Mouse (Mus musculus): ENCODE data around the gene Slc39a7. TPM values are rescaled to one million over a fixed set of nuclear protein-coding genes. Genes with fewer than 3 reads are reported as not detected.

Gene Slc39a7
- polyA plus RNA-seq, 1 experiment = 57.2 TPM

DNA sequence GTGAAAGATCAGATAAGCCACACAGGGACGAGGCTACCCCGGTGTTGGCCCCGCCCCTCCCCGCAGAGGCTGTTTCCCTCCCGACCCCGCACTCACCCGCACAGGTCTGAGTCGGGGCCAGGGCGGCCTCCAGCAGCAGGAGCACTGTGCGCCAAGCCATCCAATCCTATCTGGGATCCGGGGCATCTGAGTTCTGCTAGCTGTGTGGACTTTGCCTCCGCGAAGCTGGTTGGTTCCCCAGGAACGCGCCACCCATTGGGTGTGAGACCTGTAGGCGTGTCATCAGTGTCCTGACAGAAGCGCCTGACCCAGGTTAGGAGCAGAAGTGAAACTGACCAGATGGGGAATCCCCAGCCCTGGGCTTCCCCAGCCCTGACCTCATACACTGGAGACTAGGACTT, 52.9 kb downstream of the Slc39a7 start:
- Histone ChIP-seq H3K27me3 (ENCODE audit: control insufficient read depth, insufficient read depth, low read length, poor library complexity, severe bottlenecking) (peaks cover 2% of the 10 kb centered on the region; the same call in 1 of the 2 replicates), H3K27ac (ENCODE audit: insufficient read depth, low read length) (no peak overlapping the region), H3K9me3 (replicated peaks; ENCODE audit: control insufficient read depth, insufficient read depth, low read length, poor library complexity, severe bottlenecking) (no peaks in the 10 kb centered on the region), H3K36me3 (ENCODE audit: control insufficient read depth, insufficient read depth, low read length, poor library complexity, severe bottlenecking) (no peaks in the 10 kb centered on the region), H3K4me1 (ENCODE audit: control insufficient read depth, insufficient read depth, low read length) (peaks cover 7% of the 10 kb centered on the region), H3K9ac (ENCODE audit: low read depth, poor library complexity, severe bottlenecking) (peak overlapping the region; percentile 45), H3K4me3 (ENCODE audit: low read depth, low read length) (peak overlapping the region; percentile 74)
- TF ChIP-seq CTCF (IDR thresholded peaks at IDR 0.05; ENCODE audit: low read depth, low read length) = no peak
- peak; percentile 52 for TF ChIP-seq POLR2A (IDR thresholded peaks at IDR 0.05; ENCODE audit: insufficient read depth, low read length)

Other genes with a start within 250 kb of the Slc39a7 start
- 3.6 and 3.9 TPM in 2 replicates for gene Angptl4, start 249.9 kb downstream of the Slc39a7 start, polyA plus RNA-seq (2011; ENCODE audit: insufficient read depth, insufficient read length, low read depth, missing spikeins)
- 40.0 and 44.7 TPM in 2 replicates for gene Kank3, start 221.2 kb downstream of the Slc39a7 start, polyA plus RNA-seq (2011; ENCODE audit: insufficient read depth, insufficient read length, low read depth, missing spikeins)
- gene Rps28, start 207.1 kb downstream of the Slc39a7 start, polyA plus RNA-seq (2011; ENCODE audit: insufficient read depth, insufficient read length, low read depth, missing spikeins) = 3,700 and 3,844 TPM in 2 replicates
- 406 and 464 TPM in 2 replicates for gene Ndufa7, start 207.1 kb downstream of the Slc39a7 start, polyA plus RNA-seq (2011; ENCODE audit: insufficient read depth, insufficient read length, low read depth, missing spikeins)
- 30.6 and 35.7 TPM in 2 replicates for gene Cd320, start 188.6 kb downstream of the Slc39a7 start, polyA plus RNA-seq (2011; ENCODE audit: insufficient read depth, insufficient read length, low read depth, missing spikeins)
- not detected in 2 replicates for gene Gm7029, start 157.8 kb downstream of the Slc39a7 start, polyA plus RNA-seq (2011; ENCODE audit: insufficient read depth, insufficient read length, low read depth, missing spikeins)
- gene Kifc1, start 141.0 kb downstream of the Slc39a7 start, polyA plus RNA-seq (2011; ENCODE audit: insufficient read depth, insufficient read length, low read depth, missing spikeins) = 155 and 186 TPM in 2 replicates
- gene Platr17, start 126.5 kb downstream of the Slc39a7 start, polyA plus RNA-seq (2011; ENCODE audit: insufficient read depth, insufficient read length, low read depth, missing spikeins) = 16.7 and 19.1 TPM in 2 replicates
- 40.2 and 42.3 TPM in 2 replicates for gene Daxx, start 122.3 kb downstream of the Slc39a7 start, polyA plus RNA-seq (2011; ENCODE audit: insufficient read depth, insufficient read length, low read depth, missing spikeins)
- 81.0 and 97.3 TPM in 2 replicates for gene Tapbp, start 115.8 kb downstream of the Slc39a7 start, polyA plus RNA-seq (2011; ENCODE audit: insufficient read depth, insufficient read length, low read depth, missing spikeins)
- 14.8 and 20.7 TPM in 2 replicates for gene Zbtb22, start 115.8 kb downstream of the Slc39a7 start, polyA plus RNA-seq (2011; ENCODE audit: insufficient read depth, insufficient read length, low read depth, missing spikeins)
- 34.7 and 37.5 TPM in 2 replicates for gene Rgl2, start 102.1 kb downstream of the Slc39a7 start, polyA plus RNA-seq (2011; ENCODE audit: insufficient read depth, insufficient read length, low read depth, missing spikeins)
- 146 and 152 TPM in 2 replicates for gene Pfdn6, start 91.3 kb downstream of the Slc39a7 start, polyA plus RNA-seq (2011; ENCODE audit: insufficient read depth, insufficient read length, low read depth, missing spikeins)
- 25.3 and 30.2 TPM in 2 replicates for gene Wdr46, start 91.0 kb downstream of the Slc39a7 start, polyA plus RNA-seq (2011; ENCODE audit: insufficient read depth, insufficient read length, low read depth, missing spikeins)
- 3.6 and 4.2 TPM in 2 replicates for gene B3galt4, start 80.2 kb downstream of the Slc39a7 start, polyA plus RNA-seq (2011; ENCODE audit: insufficient read depth, insufficient read length, low read depth, missing spikeins)
- 18.3 and 19.0 TPM in 2 replicates for gene Vps52, start 75.9 kb downstream of the Slc39a7 start, polyA plus RNA-seq (2011; ENCODE audit: insufficient read depth, insufficient read length, low read depth, missing spikeins)
- 2,174 TPM in 2 replicates for gene Rps18, start 75.7 kb downstream of the Slc39a7 start, polyA plus RNA-seq (2011; ENCODE audit: insufficient read depth, insufficient read length, low read depth, missing spikeins)
- 98.4 and 103 TPM in 2 replicates for gene H2-K1, start 31.3 kb downstream of the Slc39a7 start, polyA plus RNA-seq (2011; ENCODE audit: insufficient read depth, insufficient read length, low read depth, missing spikeins)
- gene Ring1, start 7.0 kb downstream of the Slc39a7 start, polyA plus RNA-seq (2011; ENCODE audit: insufficient read depth, insufficient read length, low read depth, missing spikeins) = 8.1 and 11.4 TPM in 2 replicates
- 19.0 and 26.1 TPM in 2 replicates for gene H2-Ke6, start 3.6 kb downstream of the Slc39a7 start, polyA plus RNA-seq (2011; ENCODE audit: insufficient read depth, insufficient read length, low read depth, missing spikeins)
- gene Rxrb, start 130 bp upstream of the Slc39a7 start, polyA plus RNA-seq (2011; ENCODE audit: insufficient read depth, insufficient read length, low read depth, missing spikeins) = 37.7 and 38.2 TPM in 2 replicates
- 0.82 and 0.85 TPM in 2 replicates for gene Col11a2, start 7.8 kb upstream of the Slc39a7 start, polyA plus RNA-seq (2011; ENCODE audit: insufficient read depth, insufficient read length, low read depth, missing spikeins)
- gene H2-Oa, start 60.7 kb upstream of the Slc39a7 start, polyA plus RNA-seq (2011; ENCODE audit: insufficient read depth, insufficient read length, low read depth, missing spikeins) = 1.4 TPM in 1 of 2 replicates, not detected in the other
- gene H2-DMa, start 87.9 kb upstream of the Slc39a7 start, polyA plus RNA-seq (2011; ENCODE audit: insufficient read depth, insufficient read length, low read depth, missing spikeins) = 5.9 and 8.3 TPM in 2 replicates
- gene Brd2, start 91.0 kb upstream of the Slc39a7 start, polyA plus RNA-seq (2011; ENCODE audit: insufficient read depth, insufficient read length, low read depth, missing spikeins) = 190 and 199 TPM in 2 replicates
- not detected in 2 replicates for gene H2-DMb2, start 111.6 kb upstream of the Slc39a7 start, polyA plus RNA-seq (2011; ENCODE audit: insufficient read depth, insufficient read length, low read depth, missing spikeins)
- 0.65 and 1.1 TPM in 2 replicates for gene H2-DMb1, start 121.4 kb upstream of the Slc39a7 start, polyA plus RNA-seq (2011; ENCODE audit: insufficient read depth, insufficient read length, low read depth, missing spikeins)
- gene Tap1, start 155.9 kb upstream of the Slc39a7 start, polyA plus RNA-seq (2011; ENCODE audit: insufficient read depth, insufficient read length, low read depth, missing spikeins) = 21.6 and 24.6 TPM in 2 replicates
- gene Psmb9, start 156.1 kb upstream of the Slc39a7 start, polyA plus RNA-seq (2011; ENCODE audit: insufficient read depth, insufficient read length, low read depth, missing spikeins) = 8.7 and 10.2 TPM in 2 replicates
- 20.5 and 27.6 TPM in 2 replicates for gene Psmb8, start 166.0 kb upstream of the Slc39a7 start, polyA plus RNA-seq (2011; ENCODE audit: insufficient read depth, insufficient read length, low read depth, missing spikeins)
- 18.8 and 22.7 TPM in 2 replicates for gene Tap2, start 171.8 kb upstream of the Slc39a7 start, polyA plus RNA-seq (2011; ENCODE audit: insufficient read depth, insufficient read length, low read depth, missing spikeins)
- gene H2-Ob, start 207.2 kb upstream of the Slc39a7 start, polyA plus RNA-seq (2011; ENCODE audit: insufficient read depth, insufficient read length, low read depth, missing spikeins) = not detected in 2 replicates
- gene H2-Ab1, start 226.0 kb upstream of the Slc39a7 start, polyA plus RNA-seq (2011; ENCODE audit: insufficient read depth, insufficient read length, low read depth, missing spikeins) = 2.3 and 2.4 TPM in 2 replicates